Mouse (Mus musculus) lung, postnatal 4 days (tissue): ENCODE data around the gene Gm11172.
"Not testable (repeated sequence)": the region's sequence is repeated elsewhere in the genome, so short reads cannot be mapped to it uniquely, and the experiment has no call there.

Experiments
- DNase-seq, 2 experiments: peaks; one replicate each; pipeline ENCODE4 v3.0.0; 2021

The Gm11172 gene

DNA sequence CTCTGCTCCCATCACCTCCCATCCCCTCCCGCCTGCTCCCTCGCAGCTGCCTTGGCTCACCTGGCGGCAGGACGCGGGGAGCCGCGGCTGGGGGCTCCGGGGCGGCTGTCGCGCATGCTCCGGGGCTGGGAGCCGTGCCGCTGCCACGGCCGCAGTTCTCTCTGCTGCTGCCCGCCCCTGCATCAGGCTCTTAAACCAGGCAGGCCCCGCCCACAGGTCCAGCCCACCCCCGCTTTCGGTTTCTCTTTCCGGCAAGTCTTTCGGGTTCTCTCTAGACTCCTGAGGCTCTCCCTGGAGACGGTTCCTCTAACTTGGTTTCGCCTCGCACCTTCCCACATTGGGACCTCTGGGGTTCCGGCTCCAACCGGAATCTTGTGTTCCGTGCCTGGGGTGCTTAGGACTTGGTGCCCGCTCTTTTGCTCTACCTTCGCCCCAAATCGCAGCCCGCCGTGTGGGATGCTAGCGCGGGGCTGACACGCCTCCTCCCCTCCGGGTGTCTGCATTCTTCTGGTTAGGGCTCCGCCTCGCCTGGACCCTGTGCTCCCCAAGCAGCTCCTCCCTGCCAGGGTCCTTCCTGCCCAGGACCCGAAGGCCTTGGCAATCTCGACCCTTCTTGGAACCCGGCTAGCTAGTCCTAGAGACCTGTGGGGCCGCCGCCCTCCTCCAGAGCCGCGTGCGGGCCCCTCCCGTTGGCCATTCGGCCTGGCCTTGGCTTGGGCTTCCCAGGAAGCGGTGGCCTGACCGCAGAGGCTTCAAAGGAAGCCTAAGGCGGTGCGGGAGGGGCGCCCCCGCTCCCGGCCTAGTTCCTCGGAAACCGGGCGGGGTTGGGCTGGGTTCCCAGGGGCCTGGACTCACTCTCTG lies 27.1 kb upstream of the Gm11172 start, which contains the start of gene Socs1:
Socs1 (minus strand) TSS at position 166 of the 861 bp plus-strand sequence.
- DNase-seq: peak; percentile 94 to 95

DNA sequence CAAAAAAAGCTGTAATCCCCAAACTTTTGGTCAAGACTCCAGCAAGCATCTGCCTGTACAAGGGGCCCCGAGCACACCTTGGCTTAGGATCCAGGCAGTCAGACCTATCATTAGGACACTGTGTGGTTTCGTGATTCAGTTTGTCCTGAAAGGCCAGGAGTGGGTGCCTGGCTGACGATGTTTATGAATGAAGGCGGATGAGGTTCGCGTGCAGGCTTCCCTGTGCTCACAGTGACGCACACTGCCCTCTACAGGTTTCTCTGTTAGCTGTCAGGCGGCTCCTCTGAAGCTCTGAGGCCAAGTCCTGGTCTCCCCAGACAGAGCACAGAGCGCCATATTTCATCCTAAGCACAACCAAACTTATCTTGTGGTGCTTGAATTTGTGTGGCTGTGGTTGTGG lies 26.4 kb upstream of the Gm11172 start:
- DNase-seq: peak; percentile 88 to 90

DNA sequence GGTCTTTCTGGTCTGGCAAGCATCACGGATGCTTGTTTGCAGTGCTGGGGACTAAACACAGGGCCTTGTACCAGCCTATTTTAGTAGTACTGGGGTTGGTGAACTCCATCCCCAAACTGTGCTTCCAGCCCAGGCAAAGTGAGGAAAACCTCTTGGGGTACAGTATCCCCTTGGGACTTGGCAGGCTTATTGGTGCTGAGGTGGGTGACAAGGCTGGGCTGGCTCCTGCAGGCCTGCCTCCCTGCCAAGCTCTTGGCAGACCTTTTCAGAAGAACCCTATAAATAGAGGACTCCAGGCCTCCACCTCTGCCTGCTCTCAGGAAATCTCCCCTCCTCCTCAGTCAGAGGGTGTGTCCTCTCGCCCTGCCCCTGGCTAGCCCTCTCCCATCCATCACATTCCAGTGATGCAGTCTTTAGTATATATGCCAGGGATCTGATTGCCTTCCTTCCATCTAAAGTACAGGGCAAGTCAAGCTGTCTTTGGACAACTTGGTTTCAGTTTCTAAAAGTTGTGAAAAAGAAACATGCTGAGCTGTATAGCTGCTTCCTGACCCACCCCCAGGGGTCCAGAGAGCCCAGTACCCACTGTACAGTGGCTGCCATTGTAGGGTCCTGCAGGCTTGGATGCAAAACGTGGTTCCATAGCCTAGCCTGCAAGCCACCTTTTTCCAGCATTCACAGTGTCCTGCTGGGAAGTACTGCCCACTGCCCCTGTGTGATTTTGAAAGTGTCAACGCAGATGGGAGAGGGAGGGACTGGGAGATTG lies 25.8 kb upstream of the Gm11172 start:
- DNase-seq: no peak

DNA sequence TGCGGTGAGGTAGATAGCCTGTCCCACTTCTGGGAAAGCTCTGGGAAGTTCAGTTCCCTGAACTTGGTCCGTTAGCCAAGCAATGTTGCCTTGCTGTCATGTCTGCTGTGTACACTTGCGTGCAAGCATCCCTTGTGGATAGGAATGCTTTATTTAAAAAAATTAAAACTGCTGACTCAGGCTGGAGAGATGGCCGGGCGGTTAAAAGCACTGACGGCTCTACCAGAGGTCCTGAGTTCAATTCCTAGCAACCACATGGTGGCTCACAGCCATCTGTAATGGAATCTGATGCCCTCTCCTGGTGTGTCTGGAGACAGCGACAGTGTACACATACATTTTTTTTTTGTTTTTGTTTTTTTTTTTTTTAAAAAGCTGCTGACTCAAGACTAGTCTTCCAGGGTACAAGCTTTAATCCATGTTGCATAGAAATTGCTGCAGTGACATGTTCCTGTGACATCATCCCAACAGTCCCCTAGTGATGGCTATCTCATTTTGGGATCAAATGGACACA lies 25.1 kb upstream of the Gm11172 start:
- DNase-seq: no peak

DNA sequence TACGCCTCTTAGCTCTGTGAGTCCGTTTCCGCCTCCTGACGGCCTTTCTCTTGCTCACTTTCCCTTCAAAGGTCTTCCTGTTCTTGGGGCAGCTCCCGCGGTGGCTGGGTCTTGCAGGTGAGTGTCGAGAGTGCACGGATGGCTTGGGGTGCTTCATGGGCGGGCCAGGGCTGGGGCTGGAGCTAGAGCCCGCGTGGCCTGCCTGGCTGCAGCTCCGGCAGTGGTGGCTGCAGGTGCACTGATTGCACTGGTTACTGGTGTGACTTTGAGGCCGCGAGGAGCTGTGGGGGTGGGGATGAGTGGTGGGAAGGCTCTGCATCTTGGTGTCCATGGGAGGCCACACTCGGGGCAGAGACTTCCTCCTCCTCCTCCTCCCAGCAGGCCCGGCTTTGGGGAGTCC lies 24.4 kb upstream of the Gm11172 start, which contains the start of gene Tnp2:
Tnp2 (minus strand) TSS at position 390 of the 400 bp plus-strand sequence.
- no peak for DNase-seq

DNA sequence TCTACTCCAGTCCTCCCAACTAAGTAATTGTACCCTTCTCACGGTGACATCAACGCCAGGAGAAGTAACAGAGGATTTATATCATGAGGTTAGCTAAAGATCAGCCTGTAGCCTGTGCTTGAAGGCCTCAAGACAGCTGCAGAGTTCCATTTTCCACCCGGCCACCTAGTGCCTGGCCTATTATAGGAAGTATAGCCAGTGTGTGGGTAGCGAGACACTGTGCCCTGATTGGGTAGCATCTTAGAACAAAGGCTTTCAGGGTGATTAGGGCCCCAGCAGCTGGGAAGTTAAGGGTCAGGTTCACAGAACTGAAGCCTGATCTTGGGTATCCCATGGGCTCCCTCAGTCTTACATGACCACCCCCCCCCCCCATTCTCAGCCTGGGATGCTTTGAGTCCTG lies 23.8 kb upstream of the Gm11172 start:
- no peak for DNase-seq

DNA sequence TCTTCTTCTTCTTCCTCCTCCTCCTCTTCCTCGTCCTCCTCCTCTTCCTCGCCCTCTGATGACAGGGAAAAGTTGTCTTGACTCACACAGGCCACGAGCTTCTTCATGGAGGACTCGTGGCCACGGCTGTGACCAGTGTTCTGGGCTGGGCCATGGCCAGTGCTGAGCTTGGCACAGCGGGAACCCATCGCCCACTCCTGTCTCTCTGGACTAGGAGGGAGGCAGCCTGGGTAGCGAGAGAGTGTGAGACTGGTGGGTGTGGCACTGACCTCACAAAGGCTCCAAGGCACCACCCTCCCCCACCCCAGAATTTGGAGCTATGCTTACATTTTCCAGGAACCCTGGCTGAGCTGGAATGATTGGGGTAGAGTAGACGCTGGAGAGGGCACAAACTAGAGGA lies 22.0 kb upstream of the Gm11172 start, which contains the start of gene Prm3:
Prm3 (minus strand) TSS at position 213 of the 400 bp plus-strand sequence.
- no peak for DNase-seq

DNA sequence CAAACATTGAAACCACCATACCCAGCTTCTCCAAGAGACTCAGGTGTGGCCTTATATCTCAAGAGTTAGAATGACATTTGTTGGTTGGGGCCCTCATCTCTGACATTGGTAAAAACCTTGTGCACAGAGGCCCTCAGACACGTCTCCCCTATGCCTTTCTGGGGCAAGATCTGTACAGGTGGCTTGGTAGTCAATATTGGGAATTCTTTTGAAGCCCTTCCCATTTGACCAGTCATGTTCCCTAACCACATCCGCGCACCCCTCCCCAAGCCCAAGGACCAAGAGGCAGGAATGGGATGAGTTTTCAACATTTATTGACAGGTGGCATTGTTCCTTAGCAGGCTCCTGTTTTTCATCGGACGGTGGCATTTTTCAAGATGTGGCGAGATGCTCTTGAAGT lies 16.7 kb upstream of the Gm11172 start, which contains the start of gene Prm2:
Prm2 (minus strand) TSS at position 101 of the 400 bp plus-strand sequence.
- no peak for DNase-seq

DNA sequence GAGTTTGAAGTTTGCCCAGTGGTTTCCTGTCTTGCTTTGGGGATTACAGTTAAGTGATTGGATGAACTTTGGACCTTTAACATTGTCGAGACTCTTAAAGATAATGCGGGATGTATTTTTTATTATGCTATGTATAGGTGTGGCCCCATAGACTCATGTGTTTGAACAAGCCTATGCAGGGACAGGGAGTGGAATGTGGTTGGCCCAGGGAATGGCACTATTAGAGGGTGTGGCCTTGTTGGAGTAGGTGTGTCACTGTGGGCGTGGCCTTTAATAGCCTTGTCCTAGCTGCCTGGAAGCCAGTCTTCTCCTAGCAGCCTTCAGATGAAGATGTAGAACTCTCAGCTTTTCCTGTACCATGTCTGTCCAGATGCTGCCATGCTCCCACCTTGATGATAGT lies 10.3 kb upstream of the Gm11172 start:
- DNase-seq: not testable (repeated sequence)

DNA sequence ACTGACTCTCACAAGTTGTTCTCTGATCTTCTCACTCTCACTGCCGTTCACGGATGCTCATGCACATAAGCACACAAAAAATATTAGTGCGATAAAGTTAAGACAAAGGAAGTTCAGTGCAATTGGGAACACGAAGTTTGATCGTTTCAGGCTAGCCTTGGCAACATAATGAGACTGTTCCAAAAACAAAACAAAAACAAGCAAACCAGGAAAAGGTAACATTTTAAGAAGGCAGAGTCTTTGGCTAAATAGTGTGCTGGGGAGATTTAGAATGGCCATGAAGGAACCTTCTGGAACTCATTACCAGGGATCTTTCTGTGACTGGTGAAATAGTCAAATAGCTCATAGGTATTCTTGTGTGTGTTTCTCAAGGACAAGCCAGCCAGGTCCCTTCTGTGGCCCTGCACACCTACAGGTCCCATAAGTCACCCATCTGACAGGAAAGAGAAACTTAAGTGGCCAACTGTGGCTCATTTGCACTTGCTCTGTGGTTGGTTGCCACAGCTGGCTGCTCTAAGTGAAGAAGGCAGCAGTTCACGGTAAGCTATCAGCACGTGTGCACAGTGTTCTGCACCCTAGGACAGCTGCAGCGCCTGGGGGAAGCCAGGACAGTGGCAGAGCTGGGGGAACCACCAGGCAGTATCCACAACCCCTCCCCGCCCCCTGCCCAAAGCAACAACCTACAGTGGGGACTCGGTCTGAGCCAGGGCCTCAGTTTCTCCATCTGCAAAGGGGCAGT lies 6.8 kb upstream of the Gm11172 start, which contains the start of gene Prm1:
Prm1 (minus strand) TSS at position 51 of the 739 bp plus-strand sequence.
- no peak for DNase-seq

DNA sequence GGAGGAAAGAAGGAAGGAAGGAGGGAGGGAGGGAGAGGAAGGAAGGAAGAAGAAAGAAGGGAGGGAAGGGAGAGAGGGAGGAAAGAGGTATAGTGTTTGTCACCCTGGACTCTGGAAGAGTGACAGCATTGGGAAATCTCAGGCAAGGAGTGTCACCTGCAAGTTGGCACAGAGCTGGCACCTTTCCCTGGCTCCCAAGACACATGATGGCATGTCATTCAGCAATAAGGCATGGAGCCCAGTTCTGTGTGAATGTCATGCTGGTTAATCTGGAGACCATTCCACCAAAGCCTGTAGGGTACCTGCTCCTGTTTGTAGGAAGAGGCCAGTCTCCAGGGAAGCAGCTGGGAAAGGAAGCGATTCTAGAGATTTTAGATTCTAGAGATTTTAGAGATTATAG lies 2.3 kb upstream of the Gm11172 start:
- no peak for DNase-seq

DNA sequence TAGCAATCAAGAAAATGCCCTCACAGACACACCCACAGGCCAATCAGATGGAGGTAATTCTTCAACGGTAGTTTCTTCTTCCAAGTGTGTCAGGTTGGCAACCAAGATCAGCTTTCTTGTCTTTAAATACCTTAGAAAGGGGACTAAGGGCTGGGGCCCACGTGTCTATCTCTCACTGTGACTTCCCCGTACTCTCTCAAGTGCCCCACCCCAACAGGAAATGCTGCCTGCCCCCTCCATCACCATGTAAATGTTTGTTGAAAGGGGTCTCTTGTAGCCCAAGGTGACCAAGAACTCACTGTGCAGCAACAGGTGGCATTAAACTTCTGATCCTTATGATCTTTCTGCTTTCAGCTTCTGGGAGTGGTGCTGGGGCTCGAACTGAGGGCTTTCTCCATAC lies 1.0 kb downstream of the Gm11172 start:
- DNase-seq: no peak

DNA sequence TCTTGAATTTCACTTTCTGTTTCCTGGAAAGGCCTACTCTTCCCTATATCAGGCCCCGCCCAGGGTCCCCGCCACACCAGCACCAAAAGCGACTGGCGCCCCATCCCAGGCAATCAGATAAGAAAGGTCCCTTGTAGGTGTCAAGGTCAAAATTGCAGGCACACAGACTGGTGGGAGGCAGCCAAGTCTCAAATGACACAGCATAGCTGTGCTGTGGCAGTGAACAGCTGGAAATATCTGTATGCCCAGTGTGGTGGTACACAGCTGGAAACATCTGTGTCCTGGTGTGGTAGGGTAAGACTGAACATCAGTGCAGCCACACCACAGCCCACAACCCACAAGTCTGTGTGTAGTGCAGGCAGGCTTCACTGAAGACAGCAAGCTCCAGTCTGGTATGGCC lies 2.1 kb downstream of the Gm11172 start:
- peak; percentile 45 to 81 for DNase-seq

DNA sequence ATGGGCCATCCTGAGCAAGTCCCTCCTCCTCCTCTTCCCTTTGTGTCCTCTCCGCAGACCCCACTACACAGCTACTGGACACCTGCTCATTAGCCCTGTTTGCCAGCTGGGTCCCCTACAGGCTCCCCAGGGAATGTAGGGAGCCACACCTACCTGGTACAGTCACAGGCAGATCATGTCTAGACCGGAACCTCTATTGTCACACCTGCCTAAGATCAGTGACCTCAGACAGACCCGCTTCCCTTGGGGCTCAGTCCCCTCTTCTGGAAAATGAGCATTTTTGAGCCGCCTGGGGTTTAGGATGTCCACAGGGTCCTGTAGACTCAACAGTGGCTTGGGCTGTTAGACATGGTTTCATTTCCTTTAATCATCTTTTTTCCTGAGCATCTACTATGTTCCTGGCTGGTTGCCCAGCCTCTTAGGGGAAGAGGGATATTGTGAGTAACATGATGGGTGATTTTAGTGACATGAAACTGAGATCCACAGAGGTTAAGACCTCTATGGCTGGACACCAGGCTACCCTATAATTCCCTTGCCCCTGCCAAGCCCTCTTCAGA lies 5.9 kb downstream of the Gm11172 start:
- DNase-seq: no peak

DNA sequence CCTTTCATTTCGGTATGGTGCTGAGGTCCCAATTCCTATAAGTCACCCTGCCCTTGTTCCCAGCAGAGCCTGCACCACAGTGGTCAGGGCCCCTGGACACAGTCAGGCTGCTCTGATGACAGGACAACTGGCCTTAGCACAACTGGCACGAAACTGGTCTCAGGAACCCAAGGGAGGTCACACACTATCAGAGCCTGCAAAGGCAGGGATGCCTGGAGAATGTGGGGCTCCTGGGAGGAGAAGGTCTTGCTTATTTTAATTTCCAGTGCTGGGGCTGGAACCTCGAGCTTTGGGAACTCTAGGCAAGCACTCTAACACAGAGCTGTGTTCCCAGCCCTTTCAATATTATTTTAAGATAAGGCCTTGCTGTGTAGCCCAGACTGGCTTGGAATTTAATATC lies 7.3 kb downstream of the Gm11172 start:
- no peak for DNase-seq

DNA sequence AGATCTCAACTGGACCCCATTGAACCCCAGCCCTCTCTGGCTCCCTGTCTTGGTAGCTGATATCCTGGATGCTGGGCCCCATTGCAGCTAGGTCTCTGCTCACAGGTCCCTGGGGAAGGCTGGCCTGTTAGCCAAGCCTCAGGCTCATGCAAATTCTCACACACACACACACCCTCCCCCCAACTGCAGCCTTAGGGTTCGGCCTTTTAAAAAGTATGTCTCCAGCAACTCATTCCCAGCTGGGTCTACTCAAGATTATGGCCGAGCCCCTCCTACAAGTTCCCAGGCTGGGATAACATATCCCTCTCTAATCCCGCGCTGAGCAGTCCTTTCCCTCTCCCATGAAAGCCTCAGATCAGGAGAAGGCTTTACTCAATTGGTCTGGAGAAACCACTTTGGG lies 8.7 kb downstream of the Gm11172 start:
- DNase-seq: no peak

DNA sequence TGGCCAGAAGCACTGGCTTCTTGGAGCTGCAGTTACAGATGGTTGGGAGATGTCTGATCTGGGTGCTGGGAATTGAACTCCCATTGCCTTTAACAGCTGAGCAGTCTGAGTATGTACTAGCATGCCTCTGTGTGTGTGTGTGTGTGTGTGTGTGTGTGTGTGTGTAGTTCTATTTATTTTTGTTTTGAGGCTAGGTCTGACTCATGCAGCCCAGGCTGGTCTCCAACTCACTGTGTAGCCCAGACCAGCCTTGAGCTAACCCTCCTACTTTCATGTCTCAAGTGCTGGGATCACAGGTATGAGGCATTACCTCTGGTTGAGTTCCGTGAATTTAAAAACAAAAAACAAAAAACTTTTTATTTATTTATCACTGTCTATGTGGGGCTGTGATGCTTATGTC lies 11.8 kb downstream of the Gm11172 start:
- no peak for DNase-seq

DNA sequence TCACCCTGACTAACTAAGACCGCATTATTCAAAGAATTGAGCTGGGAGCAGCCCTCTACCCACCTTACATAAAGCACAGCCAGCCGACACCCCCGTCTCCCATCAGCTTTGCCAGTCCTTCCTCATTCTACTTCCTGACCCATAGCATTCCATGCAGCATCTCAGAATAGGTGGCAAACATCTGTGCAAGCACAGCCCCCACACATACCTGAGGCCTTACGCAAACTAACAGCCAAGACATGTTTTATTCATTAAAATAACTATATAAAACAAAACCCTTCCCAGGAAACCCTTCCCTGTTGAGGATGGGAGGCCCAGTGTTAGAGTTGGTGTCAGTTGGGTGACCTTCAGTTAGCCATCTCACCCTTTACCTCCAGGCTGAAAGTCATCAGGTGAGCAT lies 13.1 kb downstream of the Gm11172 start:
- DNase-seq: no peak

DNA sequence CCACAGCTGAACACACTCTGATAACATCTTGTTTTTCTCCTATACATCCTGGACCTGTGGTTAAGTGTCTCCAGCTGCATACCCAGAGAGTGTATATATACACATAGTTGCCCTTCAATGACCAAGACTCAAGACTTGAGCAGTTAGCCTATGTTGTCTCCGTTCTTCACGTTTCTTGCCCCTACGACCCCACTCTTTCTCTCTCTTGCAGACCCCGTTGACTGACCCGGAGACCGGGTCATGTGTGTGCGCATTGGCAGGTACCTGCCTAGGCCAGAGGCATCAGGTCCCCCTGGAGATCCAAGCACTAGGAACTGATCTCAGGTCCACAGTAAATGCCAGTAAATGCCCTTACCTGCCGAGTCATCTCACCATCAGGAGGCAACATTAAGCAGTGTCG lies 14.6 kb downstream of the Gm11172 start:
- DNase-seq: no peak

DNA sequence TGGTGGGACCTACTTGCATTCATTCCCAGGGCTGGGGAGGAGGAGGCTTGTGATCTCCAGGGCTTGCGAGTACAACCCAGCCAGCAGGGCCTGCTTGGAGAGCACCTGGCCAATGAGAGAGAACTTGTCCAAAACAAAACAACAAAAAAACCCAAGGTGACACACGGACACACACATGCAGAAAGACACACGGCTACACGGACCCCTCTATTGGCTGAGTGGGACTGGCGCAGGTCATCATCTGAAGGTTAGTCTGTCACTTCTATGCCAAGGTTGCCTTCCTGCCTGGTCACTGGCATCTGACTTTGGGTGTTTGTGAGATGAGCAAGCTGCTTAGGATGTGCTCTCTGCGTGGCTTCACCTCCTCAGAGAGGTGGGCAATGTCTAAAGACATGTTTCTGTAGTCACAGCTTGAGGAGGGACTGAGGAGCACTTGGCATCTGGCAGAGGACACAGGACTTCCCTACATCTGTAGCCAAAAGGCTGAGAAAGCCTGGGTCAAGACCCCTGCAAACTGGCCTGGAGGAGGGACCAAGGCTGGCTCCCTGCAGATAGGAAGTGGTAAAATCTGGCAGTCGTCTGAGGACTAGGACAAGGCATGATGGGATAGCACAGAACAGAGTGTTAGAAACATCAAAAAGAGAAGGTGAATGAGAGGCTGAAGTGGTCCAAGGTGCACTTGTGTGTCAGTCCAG lies 15.2 kb downstream of the Gm11172 start:
- no peak for DNase-seq

DNA sequence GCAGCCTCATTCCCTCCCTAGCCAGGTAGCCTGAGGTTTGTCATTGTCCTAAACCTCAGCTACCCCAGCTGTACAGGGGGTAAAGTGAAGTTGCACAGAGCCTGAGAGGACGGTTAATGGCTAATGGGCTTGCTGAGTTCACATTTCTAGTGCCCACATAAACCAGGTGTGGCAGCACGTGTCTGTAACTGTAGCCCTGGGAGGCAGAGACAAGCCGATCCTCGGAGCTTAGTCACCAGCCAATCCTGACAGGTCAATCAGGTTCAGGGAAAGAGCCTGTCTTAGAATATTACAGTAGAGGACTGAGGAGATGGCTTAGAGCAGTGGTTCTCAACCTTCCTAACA lies 15.7 kb downstream of the Gm11172 start:
- DNase-seq: no peak

DNA sequence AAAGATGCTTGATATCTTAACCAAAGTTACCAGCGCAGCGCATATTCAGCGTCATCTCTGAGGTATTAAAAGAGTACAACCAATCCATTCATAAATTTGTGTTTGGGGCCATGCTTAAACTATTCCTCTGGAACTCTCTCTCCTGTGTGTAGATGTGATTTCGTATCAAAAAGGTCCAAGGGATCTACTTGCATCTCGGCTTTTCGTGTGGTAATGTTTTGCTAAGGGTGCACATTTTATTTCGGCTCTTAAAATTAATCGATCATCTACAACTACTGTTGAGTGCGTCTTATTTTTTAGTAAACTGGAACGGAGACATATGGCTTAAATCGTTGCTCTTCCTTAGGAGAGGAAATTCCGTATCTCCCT lies 21.8 kb downstream of the Gm11172 start:
- no peak for DNase-seq
